Mouse (Mus musculus) C2C12 (cell line): ENCODE data around the gene Tmc5.

Experiments
- CTCF ChIP-seq: IDR thresholded peaks from one replicate; pipeline ENCODE4 v1.5.1; 2011; ENCODE audit not compliant: control insufficient read depth, insufficient read depth, insufficient read length
- MAX ChIP-seq: IDR thresholded peaks from one replicate; pipeline ENCODE4 v1.6.1; 2011; ENCODE audit warnings: mild to moderate bottlenecking, control low read depth
- MYOG ChIP-seq: IDR thresholded peaks from one replicate; pipeline ENCODE4 v1.6.1; 2011; ENCODE audit not compliant: control insufficient read depth, insufficient read length; ENCODE audit errors: extremely low read depth
- USF1 ChIP-seq: IDR thresholded peaks from one replicate; pipeline ENCODE4 v1.6.1; 2011; ENCODE audit warnings: low read depth, mild to moderate bottlenecking, control low read depth, moderate library complexity

DNA sequence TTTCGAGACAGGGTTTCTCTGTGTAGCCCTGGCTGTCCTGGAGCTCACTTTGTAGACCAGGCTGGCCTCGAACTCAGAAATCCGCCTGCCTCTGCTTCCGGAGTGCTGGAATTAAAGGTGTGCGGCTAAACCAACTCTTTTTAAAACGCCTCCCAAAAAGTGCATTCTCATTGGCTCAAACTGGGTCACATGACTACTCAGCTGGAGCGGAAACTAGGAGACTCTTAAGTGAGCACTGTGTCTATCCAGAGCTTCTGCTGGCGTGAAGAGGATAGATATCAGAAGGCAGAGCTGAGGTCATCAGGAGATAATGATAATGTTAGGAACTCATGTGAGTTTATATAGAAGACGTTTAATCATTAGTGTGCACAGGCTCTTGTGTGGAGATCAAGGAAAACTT, 36.0 kb downstream of the Tmc5 start:
- no peak for TF ChIP-seq CTCF
- TF ChIP-seq USF1 = no peak
- TF ChIP-seq MAX = no peak
- no peak for TF ChIP-seq MYOG
